Mouse (Mus musculus) yolk sac, embryonic 10.5 days (tissue): Measurements from ENCODE around the gene Ran.
A peak's percentile ranks its signal among the peaks of the same experiment; 100 is the strongest.
"Not testable (repeated sequence)": the region's sequence is repeated elsewhere in the genome, so short reads cannot be mapped to it uniquely, and the experiment has no call there.

ENCODE experiments used
- DNase-seq: peaks from one replicate; pipeline ENCODE4 v3.0.0-alpha.2; 2017; ENCODE audit warnings: low spot score

Ran gene

GRCm38 (mm10) chr5:129019497-129020299 is at the start of gene Ran:
TSS of gene Ran (plus strand) at chr5:129020069.
- peak; percentile 93 for DNase-seq

GRCm38 (mm10) chr5:128970878-128971277 is 49.0 kb upstream of the Ran start:
- DNase-seq: no peak

GRCm38 (mm10) chr5:128971298-128971697 is 48.6 kb upstream of the Ran start:
- peak; percentile 27 for DNase-seq

DNA sequence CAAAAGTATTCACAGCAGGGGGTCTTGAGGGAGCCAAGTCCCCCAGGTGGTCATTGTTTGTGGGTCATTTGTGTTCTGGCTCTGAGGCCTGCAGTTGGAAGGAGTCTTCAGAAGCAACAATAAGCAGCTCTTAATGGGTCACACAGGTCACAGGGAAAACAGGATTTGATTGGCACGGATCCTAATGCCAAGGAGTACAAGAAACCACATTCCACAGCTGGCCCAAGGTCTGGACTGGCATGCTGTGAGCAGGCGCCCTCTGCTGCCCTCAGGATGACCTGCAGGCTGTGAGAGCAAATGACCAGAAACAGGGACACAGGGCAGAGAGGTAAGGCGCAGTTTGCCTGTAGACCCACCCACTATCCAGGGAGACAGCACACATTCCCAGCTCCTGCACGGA is 43.6 kb upstream of the Ran start:
- no peak for DNase-seq

- DNase-seq: not testable (repeated sequence)
Measured at GRCm38 (mm10) chr5:128977466-128977865, 42.4 kb upstream of the Ran start.

DNA sequence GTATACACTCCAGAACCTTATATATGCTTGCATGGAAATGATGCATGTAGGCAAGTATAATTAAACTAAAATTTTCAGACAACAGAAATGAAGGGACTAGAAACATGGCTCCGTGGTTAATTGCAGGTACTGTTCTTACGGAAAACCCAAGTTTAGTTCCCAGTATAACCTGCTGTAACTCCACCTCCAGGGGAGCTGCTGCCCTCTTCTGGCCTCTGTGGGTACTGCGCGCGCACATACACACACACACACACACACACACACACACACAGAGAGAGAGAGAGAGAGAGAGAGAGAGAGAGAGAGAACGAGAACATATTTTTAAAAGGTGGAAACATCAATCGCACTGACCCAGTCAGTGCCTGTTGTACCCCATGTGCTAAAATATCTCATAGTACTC is 40.9 kb upstream of the Ran start:
- no peak for DNase-seq

- no peak for DNase-seq
Measured at GRCm38 (mm10) chr5:128980857-128981256, 39.0 kb upstream of the Ran start.

GRCm38 (mm10) chr5:128981607-128982006 is 38.3 kb upstream of the Ran start:
- peak; percentile 29 for DNase-seq

- DNase-seq: no peak
Measured at GRCm38 (mm10) chr5:128984536-128984935, 35.3 kb upstream of the Ran start.

DNA sequence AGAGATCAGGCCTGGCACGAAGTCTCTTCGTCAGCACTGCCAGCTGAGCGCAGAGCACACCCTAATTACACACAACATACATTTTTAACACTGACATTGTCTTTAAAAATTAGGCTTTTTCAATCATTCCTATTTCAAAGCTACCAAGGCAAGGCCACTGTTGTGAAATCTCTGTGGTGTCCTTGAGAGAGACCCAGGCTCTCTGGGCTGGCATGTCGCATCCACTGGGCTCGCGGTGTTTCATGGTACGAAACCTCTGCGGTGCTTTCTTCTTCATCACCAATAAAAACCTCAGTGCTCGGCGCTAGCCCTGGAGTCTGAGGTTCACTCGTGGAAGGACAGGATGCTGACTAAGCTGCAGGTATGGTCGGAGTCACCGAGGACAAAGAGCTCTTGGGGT is 33.9 kb upstream of the Ran start:
- no peak for DNase-seq

DNA sequence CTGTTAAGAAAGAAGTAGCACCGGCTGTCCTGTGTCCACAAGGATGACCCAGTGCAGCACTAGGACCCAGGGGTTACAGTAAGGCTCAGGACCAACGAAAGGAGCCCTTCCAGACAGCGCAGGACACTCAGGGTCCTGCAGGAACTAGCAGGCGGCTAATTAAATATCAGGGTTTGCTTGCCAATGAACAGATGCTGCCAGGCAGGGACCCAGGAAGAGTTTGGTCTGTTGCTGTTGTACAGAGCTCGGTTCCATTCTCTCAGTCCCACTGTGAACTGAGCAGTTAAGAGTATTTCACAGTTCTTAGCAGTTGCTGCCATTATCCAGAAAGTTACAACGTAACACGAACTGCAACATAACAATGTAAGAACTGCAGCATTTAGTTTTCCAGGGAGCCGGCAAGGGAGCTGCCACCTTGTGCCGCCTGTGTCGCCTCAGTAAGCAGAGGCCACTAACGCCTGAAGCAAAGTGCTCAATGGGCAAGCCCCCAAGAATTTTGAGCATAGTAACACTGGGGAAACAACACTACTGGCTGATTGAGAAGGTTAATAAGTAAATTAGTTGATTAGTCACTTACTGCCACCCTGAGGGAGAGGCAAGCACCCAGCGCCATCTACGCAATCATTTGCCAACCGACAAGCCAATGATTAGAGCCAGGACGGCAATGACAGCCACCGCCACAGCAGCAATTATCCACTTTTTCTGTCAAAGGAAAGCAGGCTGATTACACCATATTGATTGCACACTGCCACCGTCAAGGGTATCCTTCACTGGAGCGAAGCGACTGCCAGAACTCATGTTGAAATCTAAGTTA is 32.5 kb upstream of the Ran start:
- no peak for DNase-seq

DNA sequence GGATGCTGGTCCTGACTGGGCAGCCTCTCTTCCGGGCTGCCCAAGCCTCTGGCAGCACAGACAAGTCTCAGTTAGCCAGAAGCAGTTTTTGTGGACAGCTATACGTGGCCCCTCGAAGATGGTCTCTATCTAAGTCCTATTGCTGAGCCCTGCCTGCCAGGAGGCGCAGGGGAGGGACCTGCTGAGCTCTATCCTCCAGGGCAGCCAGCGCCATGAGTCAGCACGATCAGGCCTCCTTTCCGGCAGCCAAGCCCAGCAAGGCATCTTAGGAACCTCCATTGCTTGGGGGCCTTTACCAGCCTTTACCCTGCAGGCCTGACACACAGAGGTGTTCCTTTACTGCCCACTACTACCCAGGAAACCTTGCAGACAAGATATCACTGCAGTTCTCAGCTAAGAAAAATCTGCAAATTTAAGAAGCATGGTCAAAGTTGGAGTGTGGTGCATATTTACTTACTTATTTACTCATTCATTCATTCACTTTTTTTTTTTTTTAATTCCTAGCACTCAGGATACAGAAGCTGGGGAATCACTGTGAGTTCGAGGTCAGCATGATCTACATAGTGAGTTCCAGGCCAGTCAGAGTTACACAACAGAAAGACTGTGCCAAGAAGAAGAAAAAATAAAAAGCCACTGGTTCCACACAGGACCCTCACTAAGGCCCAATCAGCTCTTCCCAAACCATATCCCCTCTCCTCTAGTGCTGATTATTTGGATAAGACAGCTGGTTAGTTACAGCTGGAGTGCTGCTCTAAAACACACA is 19.0 kb upstream of the Ran start:
- DNase-seq: peak; percentile 40

DNA sequence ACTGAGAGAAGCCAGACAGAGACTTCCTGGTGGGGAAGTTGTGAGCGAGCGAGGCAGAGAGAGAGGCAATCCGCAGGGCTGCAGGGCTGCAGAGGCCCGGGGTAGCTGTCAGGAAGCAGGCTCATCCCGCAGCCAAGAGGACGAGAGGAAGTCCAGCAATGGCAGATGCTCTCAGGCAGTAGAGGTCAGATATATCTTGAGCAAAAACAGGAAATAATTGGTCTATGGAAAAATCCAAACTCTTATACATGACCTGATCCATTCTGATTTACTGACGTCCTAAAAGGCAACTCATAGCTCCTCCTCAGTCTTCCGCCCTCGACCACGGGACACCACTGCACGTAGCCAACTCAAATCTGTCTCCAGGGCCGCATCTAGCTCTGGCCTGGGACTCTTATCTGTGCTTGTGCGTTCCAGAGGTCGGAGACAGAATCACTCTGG is 17.3 kb upstream of the Ran start:
- no peak for DNase-seq

DNA sequence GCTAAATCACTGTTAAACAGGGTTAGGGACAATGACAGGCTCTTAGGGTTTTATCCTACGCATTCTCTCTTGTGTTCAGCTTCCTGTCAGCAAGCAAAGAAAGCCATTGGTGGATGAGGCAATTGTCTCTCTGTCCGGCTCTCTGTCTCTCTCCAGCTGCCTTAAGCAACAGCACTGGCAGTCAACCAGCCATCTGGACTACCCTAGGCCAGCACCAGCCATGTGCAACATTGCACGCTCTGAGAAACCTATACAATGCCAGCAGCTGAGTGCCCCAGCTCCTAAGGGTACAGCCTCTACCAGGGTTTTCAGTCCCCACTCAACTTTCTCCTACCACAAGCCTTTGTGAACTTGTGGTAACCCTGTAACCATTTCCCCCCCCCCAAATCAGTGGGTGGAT is 14.5 kb upstream of the Ran start:
- no peak for DNase-seq

DNA sequence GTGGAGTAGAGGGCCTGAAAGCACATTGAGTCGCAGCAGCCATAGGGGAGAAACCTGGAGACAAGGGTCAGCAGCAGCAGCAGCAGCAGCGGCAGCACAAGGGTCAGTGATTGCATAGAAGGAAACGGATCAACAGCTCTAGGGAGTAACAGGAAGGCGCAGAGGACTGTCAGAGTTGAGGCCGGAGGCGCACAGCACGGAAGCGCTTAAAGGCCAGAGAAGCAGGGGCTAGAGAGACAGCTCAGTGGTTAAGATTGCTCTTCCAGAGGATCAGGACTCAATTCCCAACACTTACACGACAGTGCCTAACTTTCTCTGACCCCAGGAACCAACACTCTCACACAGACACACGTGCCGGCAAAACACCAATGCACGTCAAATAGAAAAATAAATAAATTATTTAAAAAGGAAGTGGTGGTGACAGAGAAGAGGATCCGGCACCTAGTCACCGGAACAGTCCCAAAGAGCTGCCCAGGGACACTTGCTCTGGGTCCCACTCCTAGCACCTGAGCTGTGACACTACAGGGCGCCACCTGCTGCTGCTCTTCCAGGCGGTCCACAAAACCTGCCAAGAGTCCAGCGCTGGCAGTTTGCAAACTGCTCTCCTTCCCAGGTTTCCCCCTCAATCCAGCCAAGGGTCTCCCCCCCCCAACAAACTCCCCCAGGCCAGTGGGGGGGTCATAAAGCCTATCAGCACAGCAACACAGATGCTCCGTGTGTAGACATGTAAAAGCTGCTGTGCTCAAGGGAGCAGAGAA is 13.7 kb upstream of the Ran start:
- no peak for DNase-seq

DNA sequence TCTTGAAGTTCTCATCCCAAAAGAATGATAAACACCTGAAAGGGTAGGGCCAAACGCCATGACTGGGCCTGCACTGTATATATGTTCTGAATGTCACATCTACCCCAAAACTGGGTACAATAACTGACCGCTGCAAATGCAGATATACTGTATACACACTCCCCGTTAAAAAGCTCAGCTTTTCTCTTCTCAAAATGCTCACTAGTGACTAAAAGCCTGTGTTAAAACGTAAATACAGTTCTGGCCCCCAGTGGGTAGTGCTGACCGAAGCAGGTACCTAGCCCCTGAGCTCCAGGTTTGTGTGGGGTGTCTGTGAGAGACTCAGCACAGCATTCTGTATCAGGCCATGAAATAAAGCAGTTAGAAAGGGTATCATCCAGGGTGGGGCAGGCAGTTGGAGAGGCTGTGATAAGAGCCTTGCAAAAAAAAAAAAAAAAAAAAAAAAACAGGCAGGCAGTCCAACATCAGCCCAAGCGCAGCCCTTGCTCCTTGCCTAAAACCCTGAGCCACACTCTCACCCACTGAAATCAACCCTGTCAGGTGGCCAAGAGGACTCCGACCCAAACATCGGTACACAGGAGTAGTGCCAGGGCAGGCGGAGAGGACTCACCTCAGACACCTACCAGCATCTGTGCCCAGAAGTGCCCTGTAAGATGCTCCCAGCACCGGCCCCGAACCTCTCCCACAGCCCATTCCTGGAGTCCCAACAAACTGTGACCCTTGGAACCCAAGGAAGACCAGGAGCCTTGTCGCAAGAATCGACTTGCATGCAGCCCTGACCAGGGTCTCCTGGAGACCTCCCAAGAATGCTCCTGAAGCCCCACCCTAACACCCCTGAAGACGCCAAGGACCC is 12.5 kb upstream of the Ran start:
- DNase-seq: no peak

DNA sequence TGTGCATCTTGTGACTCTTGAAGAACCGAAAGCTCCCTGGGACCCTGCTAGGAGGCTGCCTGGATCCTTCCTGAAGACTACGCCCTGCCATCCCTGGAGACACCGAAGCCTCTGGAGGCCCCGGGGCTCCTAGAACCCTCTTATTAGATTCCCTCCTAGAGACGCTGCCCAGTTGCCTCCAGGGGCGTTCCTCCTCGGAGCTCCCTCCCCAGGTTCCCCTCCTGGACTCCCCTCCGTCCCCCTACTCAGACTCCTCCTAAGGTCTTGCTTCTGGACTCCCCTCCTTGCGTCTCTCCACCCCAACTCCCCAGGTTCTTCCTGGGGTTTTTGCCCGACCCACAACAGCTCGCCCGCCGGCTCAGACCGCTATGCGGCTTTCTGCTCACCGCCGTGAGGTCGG is 11.9 kb upstream of the Ran start:
- DNase-seq: no peak

- DNase-seq: peak; percentile 93
Measured at GRCm38 (mm10) chr5:129008412-129008826, 11.4 kb upstream of the Ran start, which contains the start of gene Stx2. TSS of gene Stx2 (minus strand) at chr5:129008574.

DNA sequence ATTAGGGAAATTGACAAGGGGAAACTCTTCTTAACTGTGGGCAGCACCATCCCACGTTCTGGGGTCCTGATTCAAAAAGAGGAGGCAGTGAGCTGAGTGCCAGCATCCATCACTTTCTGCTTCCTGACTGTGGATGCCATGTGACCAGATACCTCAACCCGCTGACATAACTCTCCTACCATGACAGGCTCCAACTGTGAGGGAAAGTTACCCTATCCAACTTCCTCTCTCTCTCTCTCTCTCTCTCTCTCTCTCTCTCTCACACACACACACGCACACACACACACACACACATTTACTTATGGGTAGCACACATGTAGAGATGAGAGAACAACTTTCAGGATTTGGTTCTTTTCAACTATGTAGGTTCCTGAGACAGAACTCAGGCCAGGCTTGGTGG is 10.3 kb upstream of the Ran start:
- DNase-seq: no peak

GRCm38 (mm10) chr5:129010937-129011336 is 8.9 kb upstream of the Ran start:
- DNase-seq: no peak

DNA sequence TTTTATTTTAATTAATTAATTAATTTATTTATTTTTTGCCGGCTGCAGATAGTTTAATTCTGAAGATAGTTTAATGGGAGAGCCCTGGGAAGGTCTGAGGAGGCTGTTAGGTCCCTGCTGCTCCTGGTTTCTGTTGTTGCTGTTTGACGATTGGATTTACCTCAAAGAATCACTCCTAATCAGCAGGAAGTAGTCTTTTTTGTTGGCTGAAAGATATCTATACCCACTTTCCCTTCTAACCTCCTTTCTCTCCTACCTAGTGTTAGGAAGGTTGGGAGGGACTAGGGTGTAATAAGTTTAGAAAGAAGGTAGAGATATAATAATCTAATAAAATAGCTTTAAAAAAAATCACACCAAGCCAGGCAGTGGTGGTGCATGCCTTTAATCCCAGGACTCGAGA is 4.8 kb upstream of the Ran start:
- DNase-seq: no peak
